Mouse (Mus musculus): ENCODE measurements around the gene Taf9.

DNA sequence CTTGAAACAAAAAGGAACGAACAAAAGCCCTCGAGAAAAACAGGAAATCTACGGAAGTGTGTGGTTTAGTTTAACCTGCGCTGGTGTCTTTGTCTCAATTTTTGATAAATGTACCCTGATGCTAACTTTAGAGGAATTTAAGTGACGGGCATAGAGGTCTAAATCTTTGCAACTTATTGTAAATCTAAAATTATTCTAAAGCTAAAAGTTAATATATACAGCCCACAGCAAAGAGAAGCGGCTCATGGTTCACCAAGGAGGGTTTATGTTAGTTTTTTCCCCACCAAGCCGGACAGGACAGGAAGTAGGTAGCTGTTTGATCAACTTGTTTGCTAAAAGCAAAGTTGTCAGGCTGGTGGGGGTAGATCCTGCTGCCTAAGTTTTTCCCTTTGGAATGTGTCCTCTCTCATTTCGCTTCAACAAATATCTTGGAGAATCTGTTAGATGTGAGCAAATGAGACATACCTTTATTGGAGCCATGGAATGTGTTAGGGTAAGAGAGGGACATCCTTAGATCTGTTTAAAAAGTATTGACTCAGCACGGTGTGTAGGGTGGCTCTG lies 18.9 kb downstream of the Taf9 start:
- TF ChIP-seq POLR2A (IDR thresholded peaks at IDR 0.05; ENCODE audit: extremely low read depth, insufficient read depth, low read length) (no peak), CTCF (IDR thresholded peaks at IDR 0.05; ENCODE audit: extremely low read depth, insufficient read depth, low read length) (no peak)
